Mouse (Mus musculus) heart, postnatal 0 days (tissue): ENCODE measurements around the gene Wrb.

Experiments used
- CTCF ChIP-seq: IDR thresholded peaks from 2 replicates; pipeline ENCODE4 v1.5.1; 2016; ENCODE audit warnings: antibody characterized with exemption, control low read depth, low read depth
- EP300 ChIP-seq: IDR thresholded peaks from 2 replicates; pipeline ENCODE4 v1.6.1; 2016; ENCODE audit warnings: antibody characterized with exemption, low read depth

- TF ChIP-seq CTCF (no peak), EP300 (no peak)
Measured at GRCm38 (mm10) chr16:96149311-96149710, 4.1 kb downstream of the Wrb start.
